Mouse (Mus musculus) lung, postnatal 4 days (tissue): ENCODE measurements at regions not wholly inside any gene's neighbourhood (a gene's known extent, or its start where the extent isn't known, plus 50 kb on each side); places are given as distances from the start of the nearest gene placed in this dataset.

Experiments used
- DNase-seq, 2 experiments: peaks; one replicate each; pipeline ENCODE4 v3.0.0; 2021

- DNase-seq: no peak
Measured at GRCm38 (mm10) chr12:107723860-107724320, 235.5 kb downstream of the 3110018I06Rik start.

GRCm38 (mm10) chr12:107724467-107724866, 236.0 kb downstream of the 3110018I06Rik start:
- DNase-seq: no peak

GRCm38 (mm10) chr12:107728865-107729264, 240.4 kb downstream of the 3110018I06Rik start:
- no peak for DNase-seq

GRCm38 (mm10) chr12:107729301-107729700, 240.9 kb downstream of the 3110018I06Rik start:
- DNase-seq: no peak

DNA sequence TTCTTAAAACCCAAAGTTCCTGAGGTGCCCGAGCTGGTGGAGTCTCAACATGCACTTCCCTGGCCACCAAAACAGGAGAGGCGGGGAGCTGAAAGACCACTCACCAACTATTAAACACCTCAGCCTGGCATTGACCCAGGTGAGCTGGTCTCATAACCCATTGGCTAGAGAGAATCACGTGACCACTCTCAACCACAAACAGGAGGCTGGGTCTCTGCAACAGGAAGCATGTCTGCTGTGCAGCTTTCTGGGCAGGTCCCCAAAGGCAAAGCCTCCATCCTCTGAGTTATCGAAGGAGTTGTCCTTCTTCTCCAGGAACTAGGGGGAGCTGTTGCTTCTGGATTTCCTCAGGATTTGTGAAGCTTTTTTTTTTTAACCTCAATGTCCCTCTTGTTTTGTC, 242.5 kb downstream of the 3110018I06Rik start:
- no peak for DNase-seq

DNA sequence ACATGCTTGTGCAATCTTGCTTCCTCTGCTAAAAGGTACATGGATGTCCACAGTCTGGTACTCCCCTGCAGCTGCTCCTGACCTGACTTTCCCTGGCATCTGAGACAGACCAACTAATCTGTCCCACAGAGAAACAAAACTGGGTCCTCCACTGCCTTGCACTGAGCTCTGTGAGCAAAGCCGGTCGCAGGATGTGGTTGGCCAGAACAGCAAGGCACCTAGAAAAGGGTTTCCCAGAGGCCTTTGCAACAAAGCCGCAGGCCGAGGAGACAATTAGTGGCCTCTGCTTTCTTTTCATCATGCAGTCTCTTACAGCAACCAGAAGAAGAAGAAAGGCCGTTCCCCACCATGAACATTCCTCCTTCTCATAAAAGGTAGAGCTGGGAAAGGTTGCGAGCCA, 246.1 kb downstream of the 3110018I06Rik start:
- no peak for DNase-seq

GRCm38 (mm10) chr12:107742641-107743040, 254.2 kb downstream of the 3110018I06Rik start:
- DNase-seq: no peak

DNA sequence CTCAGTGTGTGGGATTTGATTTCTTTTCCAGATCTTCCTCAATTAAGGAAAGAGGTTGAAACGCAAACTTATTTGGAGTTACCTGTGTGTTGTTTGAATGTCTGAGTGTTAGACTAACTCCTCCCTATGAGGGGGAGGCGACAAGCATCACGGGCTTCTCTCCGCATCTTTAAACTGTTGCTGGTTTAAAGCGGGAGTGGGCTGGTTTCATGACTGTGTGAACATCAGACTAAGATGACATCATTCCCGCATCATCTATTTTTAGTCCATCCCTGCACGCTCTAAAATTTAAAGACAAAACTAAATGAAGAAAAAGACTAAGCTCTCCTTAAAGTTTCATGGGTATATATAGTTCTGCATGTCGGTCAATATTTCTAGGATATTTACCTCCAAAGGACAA, 256.4 kb downstream of the 3110018I06Rik start:
- DNase-seq: no peak

DNA sequence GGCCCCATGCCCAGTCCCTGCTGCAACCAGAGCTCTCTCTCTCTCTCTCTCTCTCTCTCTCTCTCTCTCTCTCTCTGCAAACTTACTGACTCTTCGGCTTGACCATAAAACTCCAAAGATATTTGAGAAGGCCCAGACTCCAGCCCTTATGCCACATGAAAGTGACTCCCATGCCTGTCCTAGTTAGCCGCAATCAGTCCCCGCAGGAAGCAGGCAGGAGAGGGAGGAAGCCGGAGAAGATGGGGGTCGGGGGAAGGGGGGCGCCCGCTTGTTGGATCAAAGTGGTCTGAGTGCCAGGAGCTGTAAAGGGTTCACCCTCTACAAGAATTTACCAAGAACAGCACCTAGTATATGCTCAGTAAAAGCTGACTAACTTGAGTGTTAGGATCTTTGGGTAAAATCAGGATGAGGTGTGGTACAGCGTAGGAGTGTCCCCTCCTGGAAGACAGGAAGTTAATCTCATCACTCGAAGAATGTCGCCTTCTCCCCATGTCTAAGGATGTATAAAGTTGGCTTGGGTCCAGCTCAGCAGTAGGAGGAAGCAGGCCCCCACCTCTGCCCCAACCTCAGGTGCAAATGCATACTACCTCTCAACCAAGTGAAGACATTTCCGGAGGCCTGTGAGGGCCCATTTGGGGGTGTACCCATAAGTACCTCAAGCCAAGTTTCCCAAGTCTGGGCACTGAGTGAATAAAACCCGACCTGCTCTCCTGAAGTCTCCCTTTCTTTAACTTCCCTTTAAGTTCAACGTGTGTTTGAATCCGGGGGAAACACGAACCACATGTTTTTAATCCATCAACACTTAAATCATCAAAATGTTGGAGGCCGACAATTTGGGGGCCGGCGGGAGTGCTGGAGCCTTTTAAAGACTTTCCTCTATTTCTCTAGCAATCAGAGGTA, 254.7 kb downstream of the Bcl11b start:
- DNase-seq: no peak

DNA sequence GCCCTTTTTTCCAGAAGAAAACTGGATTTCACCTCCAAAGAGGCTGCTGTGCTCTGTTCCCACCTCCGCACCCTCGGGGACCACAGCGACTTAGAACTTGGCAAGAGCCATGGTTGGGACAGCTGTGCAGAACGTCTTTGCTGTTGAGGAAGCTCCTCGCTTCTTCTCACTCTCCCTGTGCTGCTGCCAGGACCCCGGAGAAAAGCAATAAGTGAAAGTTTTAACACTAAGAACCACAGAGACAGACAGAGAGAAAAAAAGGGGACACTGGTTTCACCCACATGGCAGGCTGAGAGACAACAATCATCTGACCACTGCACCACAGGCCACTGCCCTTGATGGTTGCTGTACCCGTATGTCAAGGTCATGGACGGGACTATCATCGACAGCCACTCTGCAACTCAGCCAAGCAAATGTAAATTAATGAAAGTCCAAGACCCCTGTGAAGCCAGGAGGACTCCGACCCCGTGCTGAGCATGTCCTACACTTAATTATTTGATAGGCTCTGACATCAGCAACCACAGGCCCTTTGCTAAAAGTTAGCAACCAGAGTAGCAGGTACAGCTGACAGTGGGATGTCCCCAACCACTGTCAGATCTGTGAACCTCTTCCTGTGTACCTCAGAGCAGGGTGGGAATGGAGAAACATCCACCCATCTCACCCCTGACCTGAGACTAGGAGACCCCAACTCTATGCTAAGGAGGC, 253.9 kb downstream of the Bcl11b start:
- no peak for DNase-seq

DNA sequence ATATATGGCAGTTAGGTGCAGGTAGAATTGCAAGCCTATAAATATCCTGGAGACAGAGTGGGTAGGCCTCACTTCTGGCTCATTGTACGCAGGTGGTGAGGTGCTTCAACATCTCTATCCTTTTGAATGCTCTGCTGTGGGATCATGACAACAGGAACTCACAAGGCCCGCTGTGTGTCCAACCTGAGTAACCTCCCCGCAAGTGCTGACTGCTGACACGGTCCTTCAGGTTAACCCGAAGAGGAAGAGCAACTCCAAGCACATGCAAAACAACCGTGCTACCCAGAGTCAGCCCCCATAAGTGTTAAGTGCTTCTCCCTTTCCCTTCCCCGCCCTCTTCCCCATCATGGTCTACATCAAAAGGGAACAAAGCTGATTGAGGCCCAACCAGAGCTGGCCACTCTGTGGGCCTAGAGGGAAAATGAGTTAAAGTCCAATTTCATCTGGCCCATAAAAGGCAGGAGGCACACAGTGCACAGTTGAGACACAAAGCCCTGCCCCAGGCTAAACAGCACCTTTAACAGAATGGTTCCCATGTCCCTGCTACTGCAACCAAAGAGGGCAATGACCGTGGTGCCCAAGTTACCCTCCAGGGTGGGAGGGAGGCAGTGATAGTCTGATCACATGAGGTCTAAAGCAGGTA, 253.0 kb downstream of the Bcl11b start:
- no peak for DNase-seq

DNA sequence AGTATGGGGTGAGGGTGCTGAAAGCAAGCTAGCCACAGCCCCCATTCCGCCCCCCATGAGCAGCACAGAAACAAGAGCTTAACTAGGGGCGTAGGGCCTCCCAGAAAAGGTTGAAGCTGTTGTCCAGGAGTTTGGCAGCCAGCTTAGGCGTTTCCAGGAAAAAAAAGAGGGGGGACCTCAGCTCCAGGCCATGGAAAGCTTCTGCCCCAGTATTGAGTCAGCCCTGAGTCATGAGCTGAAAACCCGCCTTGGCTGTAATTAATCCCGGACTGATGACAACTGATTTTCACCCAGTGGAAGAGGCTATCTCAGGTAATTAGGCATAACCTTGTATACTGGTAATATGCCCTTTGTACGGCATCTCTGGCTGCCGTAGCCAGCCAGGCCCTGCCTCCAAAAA, 251.3 kb downstream of the Bcl11b start:
- no peak for DNase-seq

- DNase-seq: no peak
Measured at GRCm38 (mm10) chr12:107752587-107752986, 250.8 kb downstream of the Bcl11b start.

DNA sequence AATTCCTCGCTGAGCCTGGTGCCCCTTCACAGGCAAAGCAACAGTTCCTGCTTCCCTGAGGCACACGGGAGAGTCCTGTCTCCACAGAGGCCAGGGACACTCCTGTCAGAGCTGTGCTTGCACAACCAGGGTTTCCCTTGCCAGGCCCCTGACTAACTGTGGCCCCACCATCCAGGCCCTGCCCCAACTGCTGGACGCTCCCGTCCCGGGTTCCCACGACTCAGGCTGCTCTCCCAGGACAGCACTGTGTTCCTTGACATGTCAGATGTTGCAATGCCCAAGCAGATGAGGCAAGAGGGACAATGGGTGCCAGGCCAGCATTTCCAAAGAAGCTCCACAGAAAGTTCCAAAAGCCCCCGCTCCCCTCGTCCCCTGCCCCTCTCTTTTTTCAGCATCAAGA, 250.4 kb downstream of the Bcl11b start:
- peak in 1 of 2 experiments; percentile 49 for DNase-seq

DNA sequence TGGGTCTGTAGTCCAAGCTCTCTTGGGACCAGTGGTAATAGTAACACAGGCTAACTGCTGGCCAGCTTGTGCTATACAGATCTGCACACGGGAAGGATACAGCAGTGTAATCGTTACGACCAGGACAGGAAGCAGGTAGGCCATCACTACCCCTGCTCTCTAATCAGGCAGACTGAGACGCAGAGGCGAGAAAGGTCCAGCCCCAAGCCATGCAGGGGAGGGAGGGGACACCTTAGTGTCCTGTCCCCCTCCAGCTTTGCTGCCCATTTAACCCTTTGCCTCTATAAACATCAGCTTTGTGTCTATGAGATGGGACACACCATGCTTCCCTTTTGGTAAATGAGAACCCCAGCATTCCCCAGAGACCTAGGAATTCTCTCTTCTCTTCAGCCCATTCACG, 249.9 kb downstream of the Bcl11b start:
- no peak for DNase-seq

DNA sequence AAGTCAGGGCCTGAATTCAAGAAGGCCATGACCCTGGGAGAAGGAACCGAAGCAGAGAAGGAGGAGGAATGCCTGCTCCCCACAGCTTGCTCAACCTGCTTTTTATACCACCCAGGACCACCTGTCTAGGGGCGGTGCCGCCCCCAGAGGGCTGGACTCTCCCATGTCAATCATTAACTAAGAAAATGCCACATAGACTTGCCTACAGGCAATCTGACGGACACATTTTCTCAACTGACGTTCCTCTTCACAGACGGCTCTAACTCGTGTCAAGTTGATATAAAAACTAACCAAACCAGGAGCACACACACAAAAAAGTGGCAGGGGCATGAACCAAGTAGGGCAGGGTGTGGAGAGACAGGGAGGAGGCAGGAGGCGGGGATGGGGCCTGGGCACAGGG, 248.5 kb downstream of the Bcl11b start:
- DNase-seq: no peak

DNA sequence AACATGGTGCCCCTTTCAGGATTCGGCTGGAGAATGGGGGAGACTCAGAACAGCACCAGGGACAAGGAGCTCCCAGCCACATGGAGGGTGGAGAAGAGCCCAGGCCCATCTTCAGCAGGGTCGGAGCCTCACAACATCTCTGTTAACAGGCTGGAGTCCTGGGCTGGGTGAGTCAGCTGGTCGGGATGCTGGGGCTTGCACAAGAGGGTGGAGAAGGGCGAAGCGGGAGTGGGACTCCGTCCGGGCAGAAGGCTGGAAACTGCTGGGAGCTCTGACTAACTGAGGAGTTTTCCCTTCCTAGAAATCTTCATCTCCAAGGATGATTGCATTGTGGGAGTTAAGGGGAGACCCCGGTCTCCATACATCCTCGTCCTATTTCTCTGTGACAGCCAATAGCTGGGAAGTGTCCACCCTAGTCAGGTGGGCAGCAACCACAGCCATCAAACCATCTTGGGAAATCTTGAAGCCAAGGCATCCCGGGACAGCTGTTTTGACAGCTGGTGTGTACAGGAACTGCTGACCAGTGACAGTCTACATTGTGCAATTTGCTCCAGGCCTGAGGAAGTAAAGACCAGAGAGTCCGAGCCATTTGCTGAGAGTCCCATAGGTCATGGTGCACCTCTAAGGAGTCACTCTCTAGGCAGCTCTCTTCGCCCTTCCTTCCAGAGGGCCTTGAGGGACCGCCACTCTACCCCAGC, 247.4 kb downstream of the Bcl11b start:
- DNase-seq: no peak

GRCm38 (mm10) chr12:107757184-107757583, 246.2 kb downstream of the Bcl11b start:
- DNase-seq: no peak

- DNase-seq: no peak
Measured at GRCm38 (mm10) chr12:107757996-107758791, 245.2 kb downstream of the Bcl11b start.

GRCm38 (mm10) chr12:107759291-107759690, 244.1 kb downstream of the Bcl11b start:
- no peak for DNase-seq

GRCm38 (mm10) chr12:107759911-107760310, 243.5 kb downstream of the Bcl11b start:
- no peak for DNase-seq

DNA sequence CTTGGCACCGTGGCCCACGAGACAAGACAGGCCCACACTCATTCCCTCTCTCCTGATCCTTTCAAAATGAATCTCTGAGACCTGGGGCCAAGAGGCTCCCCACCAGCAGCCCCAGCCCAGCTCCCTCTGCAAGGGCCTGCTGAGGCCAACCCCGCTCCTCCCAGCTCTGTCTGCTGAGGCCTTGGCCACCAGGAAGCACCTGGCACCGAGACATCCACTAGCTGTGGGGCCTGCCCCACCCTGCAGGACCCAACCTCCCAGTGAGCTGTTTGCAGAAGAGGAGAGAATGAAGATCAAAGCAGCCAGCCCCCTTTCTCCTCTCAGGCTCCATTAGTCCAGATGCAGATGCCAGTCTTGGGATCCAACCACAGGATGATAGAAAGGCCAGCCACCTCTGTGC, 241.3 kb downstream of the Bcl11b start:
- DNase-seq: no peak
